Mouse (Mus musculus) heart, embryonic 16.5 days (tissue): ENCODE results near the gene Fam163a. TPM values are rescaled to one million over a fixed set of nuclear protein-coding genes. Genes with fewer than 3 reads are reported as not detected.

Experiments used
- ATAC-seq: fragments of 200-750 bp; cut with Nextera tagmentation; replicated peaks from 2 replicates; pipeline ENCODE4 v1.8.0; 2017; ENCODE audit warnings: moderate number of reproducible peaks; ENCODE audit not compliant: insufficient read depth, low FRiP score; ENCODE audit errors: extremely low read depth
- H3K27ac ChIP-seq: fragments of 300-500 bp; sonication (generic); 2 replicates; pipeline ENCODE4 v1.5.1; 2014; ENCODE audit warnings: mild to moderate bottlenecking, low read length, control low read depth, moderate library complexity
- H3K27me3 ChIP-seq: fragments of 300-500 bp; sonication (generic); 2 replicates; pipeline ENCODE4 v1.6.1; 2014; ENCODE audit warnings: low read length, mixed read lengths; ENCODE audit not compliant: control insufficient read depth, insufficient read depth
- H3K36me3 ChIP-seq: fragments of 300-500 bp; sonication (generic); 2 replicates; pipeline ENCODE4 v1.6.1; 2014; ENCODE audit not compliant: control insufficient read depth, insufficient read depth
- H3K4me1 ChIP-seq: fragments of 300-500 bp; sonication (generic); 2 replicates; pipeline ENCODE4 v1.6.1; 2014; ENCODE audit warnings: low read length, mixed read lengths; ENCODE audit not compliant: control insufficient read depth, insufficient read depth
- H3K4me2 ChIP-seq: fragments of 300-500 bp; sonication (generic); 2 replicates; pipeline ENCODE4 v1.6.1; 2014; ENCODE audit warnings: low read depth, mild to moderate bottlenecking, control low read depth, low read length
- H3K4me3 ChIP-seq: fragments of 300-500 bp; sonication (generic); 2 replicates; pipeline ENCODE4 v1.5.1; 2014; ENCODE audit warnings: mild to moderate bottlenecking, control low read depth, low read length
- H3K9ac ChIP-seq: fragments of 300-500 bp; sonication (generic); 2 replicates; pipeline ENCODE4 v1.6.1; 2014; ENCODE audit warnings: low read length, control low read depth
- H3K9me3 ChIP-seq: fragments of 300-500 bp; sonication (generic); replicated peaks from 2 replicates; pipeline ENCODE4 v1.6.1; 2016; ENCODE audit warnings: low read length; ENCODE audit not compliant: control insufficient read depth
- WGBS: fragments of 180-500 bp; shearing (Covaris S2); extraction: QIAGEN DNeasy Blood & Tissue Kit; methylation state at CpG from one replicate; pipeline ENCODE4 v1.1.7; 2014; 5-methylcytosine and 5-hydroxymethylcytosine counted together
- polyA plus RNA-seq: library from polyadenylated mRNA; unstranded; fragments of >200 nt; fragmentation: Nextera tagmentation; extraction: Ambion mirVana; gene quantifications from 2 replicates; pipeline ENCODE4 v1.2.1, GENCODE M21; 2015

The Fam163a gene
- polyA plus RNA-seq, 1 experiment from 2014 or later = 1.6 TPM

DNA sequence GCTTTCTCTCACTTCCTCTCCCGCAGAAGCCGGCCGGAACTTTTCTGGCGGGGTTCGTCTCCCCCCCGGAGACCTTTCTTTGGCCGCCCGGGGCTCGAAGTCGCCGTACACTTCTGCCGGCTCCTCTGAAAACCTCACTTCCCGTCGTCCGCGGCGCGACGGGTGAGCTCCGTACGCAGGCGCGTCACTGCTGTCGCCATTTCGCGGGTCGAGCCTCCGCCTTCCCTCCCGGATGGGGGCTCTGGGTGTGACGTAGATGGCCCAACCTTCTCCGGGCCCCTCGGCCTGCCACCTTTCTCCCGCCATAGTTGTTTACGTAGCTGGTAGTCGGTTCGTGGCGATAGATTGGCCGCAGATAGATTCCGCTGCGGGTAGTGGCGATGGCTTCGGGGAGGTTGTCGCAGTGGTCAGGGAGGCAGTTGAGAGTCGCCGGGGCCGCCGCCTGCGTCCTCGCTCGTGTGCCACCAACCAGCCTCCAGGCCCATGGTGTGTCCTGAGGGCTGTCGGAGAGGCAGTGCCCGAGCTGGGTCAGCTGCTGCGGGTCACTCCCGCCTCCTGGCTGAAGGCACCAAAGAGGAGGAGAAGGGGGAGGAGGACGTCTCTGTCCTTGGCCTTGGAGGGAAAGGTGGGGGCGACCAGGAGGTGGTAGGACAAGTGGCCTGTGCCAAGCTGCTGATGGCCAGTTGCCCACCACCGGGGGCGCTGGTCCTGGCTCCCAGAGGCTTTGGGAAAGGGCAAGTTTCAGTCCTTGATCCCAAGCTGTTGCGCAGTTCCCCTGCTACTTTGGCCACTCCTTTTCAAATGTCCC is 168.7 kb downstream of the Fam163a start, which contains the start of gene Tor1aip1:
TSS of gene Tor1aip1 (minus strand) at position 551 of the 808 bp plus-strand sequence.
- Histone ChIP-seq H3K27ac (peak within 1 kb of the TSS; percentile 100), H3K27me3 (no peaks in the 10 kb centered on the region), H3K9me3 (no peaks in the 10 kb centered on the region), H3K4me3 (peak within 1 kb of the TSS; percentile 76), H3K4me2 (peak within 1 kb of the TSS; percentile 89), H3K9ac (peak within 1 kb of the TSS; percentile 96), H3K36me3 (peaks cover 22% of the 10 kb centered on the region), H3K4me1 (peaks cover 12% of the 10 kb centered on the region)
- WGBS = under 1% methylated on average over 59 of the region's 59 CpGs
- peak; percentile 93 for ATAC-seq

DNA sequence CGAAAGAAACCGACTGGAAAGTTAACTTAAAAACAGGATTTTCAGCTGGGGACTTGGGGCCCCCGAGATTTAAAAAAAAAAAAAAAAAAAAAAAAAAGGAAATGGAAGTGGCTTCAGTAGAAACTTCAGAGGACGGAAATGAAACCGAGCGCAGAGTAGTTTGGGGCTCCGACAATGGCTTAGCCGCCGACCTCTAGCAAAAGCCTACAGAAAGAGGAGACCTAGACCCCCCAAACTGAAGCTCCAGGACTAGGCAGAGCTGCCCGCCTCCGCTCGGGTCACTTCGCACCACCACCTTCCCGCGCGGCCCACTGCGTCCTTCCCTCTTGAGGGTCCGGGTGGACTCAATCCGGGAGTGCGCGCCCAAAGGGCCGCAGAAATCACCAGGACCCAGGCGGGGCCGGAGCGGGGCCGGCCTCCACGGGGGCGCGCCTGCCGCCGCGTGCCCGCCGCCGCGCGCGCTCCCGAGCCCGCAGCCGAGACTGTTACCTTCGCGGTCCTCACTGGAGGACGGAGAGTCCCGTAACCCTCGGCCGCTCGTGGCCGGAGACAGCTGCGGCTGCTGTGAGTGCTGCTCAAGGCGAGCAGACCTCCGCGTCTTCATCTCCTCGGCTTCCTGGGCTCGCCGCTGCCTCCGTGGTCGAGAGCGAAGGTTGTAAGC is 169.4 kb downstream of the Fam163a start, which contains the start of gene Tor1aip2:
TSS of gene Tor1aip2 (plus strand) at position 135 of the 661 bp plus-strand sequence.
- Histone ChIP-seq H3K9me3 (no peaks in the 10 kb centered on the region), H3K4me2 (peak within 1 kb of the TSS; percentile 89), H3K4me3 (peak within 1 kb of the TSS; percentile 76), H3K27ac (peak within 1 kb of the TSS; percentile 100), H3K4me1 (peaks cover 12% of the 10 kb centered on the region), H3K27me3 (no peaks in the 10 kb centered on the region), H3K9ac (peak within 1 kb of the TSS; percentile 96), H3K36me3 (peaks cover 26% of the 10 kb centered on the region)
- under 1% methylated on average over 55 of the region's 59 CpGs for WGBS
- ATAC-seq = peak; percentile 68

DNA sequence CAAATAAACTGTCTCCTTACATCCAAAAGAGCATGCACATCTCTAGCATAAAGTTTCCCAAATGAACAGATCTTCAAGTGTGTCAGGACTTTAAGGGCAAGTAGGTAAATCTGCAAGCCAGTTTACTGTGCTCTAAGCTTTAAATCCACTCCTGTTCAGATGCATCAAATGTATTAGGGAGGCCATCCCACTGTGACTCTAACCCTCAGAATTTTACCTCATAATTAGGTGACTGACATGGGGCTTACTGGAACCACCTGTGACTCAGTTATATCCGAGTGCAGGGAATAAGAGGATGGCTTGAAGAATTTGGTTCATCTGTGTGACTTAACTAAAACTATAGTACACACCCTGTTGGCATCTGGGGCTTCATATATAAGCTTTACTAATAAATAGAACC is 170.2 kb downstream of the Fam163a start:
- Histone ChIP-seq H3K9ac (peak overlapping the region; percentile 96), H3K27me3 (no peaks in the 10 kb centered on the region), H3K4me2 (peak overlapping the region; percentile 89), H3K4me1 (peaks cover 12% of the 10 kb centered on the region), H3K27ac (peak overlapping the region; percentile 100), H3K36me3 (peaks cover 29% of the 10 kb centered on the region), H3K4me3 (peak overlapping the region; percentile 76), H3K9me3 (no peaks in the 10 kb centered on the region)
- ATAC-seq = no peak
- 24% methylated on average over 1 of the region's 1 CpGs for WGBS

DNA sequence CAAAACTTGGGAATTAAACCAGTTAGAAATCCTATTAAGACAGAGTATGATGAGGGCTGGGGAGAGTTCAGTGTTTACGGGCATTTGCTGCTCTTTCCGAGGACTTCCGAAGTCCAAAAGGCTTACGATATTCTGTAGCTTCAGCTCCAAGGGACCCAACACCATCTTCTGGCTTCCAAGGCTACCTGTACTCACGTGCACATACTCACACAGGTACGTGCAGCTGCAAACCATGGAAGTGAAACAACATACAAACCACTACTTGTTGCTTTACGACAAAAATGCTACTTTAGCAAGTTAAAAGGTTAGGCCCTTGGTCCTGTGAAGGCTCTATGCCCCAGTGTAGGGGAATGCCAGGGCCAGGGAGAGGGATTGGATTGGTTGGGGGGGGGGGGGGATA is 170.9 kb downstream of the Fam163a start:
- peaks cover 33% of the 10 kb centered on the region for H3K36me3 ChIP-seq
- H3K27ac ChIP-seq = no peak overlapping the region
- no peak for ATAC-seq
- no peaks in the 10 kb centered on the region for H3K27me3 ChIP-seq
- no peak overlapping the region for H3K4me3 ChIP-seq
- H3K4me2 ChIP-seq = no peak overlapping the region
- no peaks in the 10 kb centered on the region for H3K9me3 ChIP-seq
- peaks cover 12% of the 10 kb centered on the region for H3K4me1 ChIP-seq
- no peak overlapping the region for H3K9ac ChIP-seq
- 91% methylated on average over 7 of the region's 7 CpGs for WGBS

DNA sequence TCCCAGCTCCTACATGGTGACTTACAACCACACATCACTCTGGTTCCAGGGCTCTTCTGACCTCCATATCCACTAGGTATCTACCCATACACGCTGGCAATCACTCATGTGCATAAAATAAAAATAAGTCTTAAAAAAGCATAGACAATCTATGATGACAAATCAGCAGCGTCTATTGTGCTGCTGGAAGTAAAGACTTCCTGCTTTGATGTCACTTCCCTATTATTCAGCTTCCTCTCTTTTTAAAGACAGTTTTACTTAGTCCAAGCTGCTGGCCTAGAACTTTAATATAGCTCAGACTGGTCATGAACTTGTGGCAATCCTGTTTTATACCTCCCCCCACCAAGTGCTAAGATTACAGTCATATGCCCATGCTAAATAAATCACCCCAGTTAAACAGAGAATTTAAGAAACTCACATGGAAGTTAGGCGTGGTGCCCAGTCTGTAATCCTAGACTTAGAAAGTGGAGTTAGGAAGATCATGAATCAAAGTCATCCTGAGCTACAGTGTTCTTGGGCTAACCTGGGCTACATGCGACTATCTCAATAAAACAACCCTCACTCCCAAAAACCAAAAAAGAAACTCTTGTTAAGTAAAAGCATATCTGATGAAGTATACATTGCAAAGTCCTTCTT is 176.4 kb downstream of the Fam163a start:
- 81% methylated on average over 4 of the region's 4 CpGs for WGBS
- no peak for ATAC-seq
- Histone ChIP-seq H3K27ac (no peak overlapping the region), H3K4me1 (no peaks in the 10 kb centered on the region), H3K4me2 (no peak overlapping the region), H3K4me3 (no peak overlapping the region), H3K36me3 (peaks cover 39% of the 10 kb centered on the region), H3K27me3 (no peaks in the 10 kb centered on the region), H3K9ac (no peak overlapping the region), H3K9me3 (no peaks in the 10 kb centered on the region)

DNA sequence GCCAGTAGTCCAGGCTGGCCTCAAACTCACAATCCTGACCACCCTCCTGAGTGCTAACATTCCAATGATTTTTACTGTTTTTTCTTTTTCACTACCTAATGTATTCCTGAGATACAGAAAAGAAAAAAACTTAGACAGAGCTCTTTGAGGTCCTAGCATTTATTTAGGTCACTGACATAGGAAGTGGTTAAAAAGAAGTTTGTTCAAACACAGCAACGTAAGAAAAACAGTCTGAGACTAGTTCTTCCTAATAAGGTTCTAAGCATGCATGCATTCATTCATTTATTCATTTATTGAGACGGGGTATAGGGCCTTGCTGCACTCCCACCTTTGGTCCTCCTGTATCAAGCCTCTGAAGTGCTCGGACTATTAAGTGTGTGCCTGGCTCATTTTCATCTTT is 177.0 kb downstream of the Fam163a start:
- Histone ChIP-seq H3K9me3 (no peaks in the 10 kb centered on the region), H3K4me3 (no peak overlapping the region), H3K4me2 (no peak overlapping the region), H3K36me3 (peaks cover 33% of the 10 kb centered on the region), H3K27ac (no peak overlapping the region), H3K27me3 (no peaks in the 10 kb centered on the region), H3K4me1 (no peaks in the 10 kb centered on the region), H3K9ac (no peak overlapping the region)
- no peak for ATAC-seq
- WGBS = 81% methylated on average over 3 of the region's 3 CpGs

Other genes with a start within 250 kb of the Fam163a start
- gene Cep350, start 231.8 kb downstream of the Fam163a start, polyA plus RNA-seq = 5.1 and 6.6 TPM in 2 replicates
- gene Tor1aip2, start 169.6 kb downstream of the Fam163a start, polyA plus RNA-seq = 75.5 and 80.6 TPM in 2 replicates
- 30.4 and 34.9 TPM in 2 replicates for gene Tor1aip1, start 168.5 kb downstream of the Fam163a start, polyA plus RNA-seq
- gene Tdrd5, start 98.6 kb upstream of the Fam163a start, polyA plus RNA-seq = 0.24 and 0.88 TPM in 2 replicates
- gene Nphs2, start 105.7 kb upstream of the Fam163a start, polyA plus RNA-seq = 0.12 TPM in 1 of 2 replicates, not detected in the other
- 469 and 612 TPM in 2 replicates for gene Gm2000, start 161.0 kb upstream of the Fam163a start, polyA plus RNA-seq
- gene Axdnd1, start 216.1 kb upstream of the Fam163a start, polyA plus RNA-seq = 0.12 and 0.32 TPM in 2 replicates